Mouse (Mus musculus) urinary bladder, postnatal 14 days (tissue): ENCODE measurements around the gene Trp53bp2.

Experiments
- DNase-seq: peaks from one replicate; pipeline ENCODE4 v3.0.0; 2021; ENCODE audit warnings: low spot score

Trp53bp2 gene

GRCm38 (mm10) chr1:182408243-182408642 is 729 bp upstream of the Trp53bp2 start:
- DNase-seq, result no peak

- DNase-seq, result peak; percentile 41
Observed at GRCm38 (mm10) chr1:182409401-182410173, 615 bp downstream of the Trp53bp2 start.

- DNase-seq, result no peak
Observed at GRCm38 (mm10) chr1:182412586-182413270, 3.8 kb downstream of the Trp53bp2 start.

GRCm38 (mm10) chr1:182419481-182419880 is 10.5 kb downstream of the Trp53bp2 start:
- DNase-seq, result no peak

- DNase-seq, result no peak
Observed at GRCm38 (mm10) chr1:182424274-182424673, 15.3 kb downstream of the Trp53bp2 start.

- DNase-seq, result no peak
Observed at GRCm38 (mm10) chr1:182425176-182425575, 16.2 kb downstream of the Trp53bp2 start.

GRCm38 (mm10) chr1:182426444-182426843 is 17.5 kb downstream of the Trp53bp2 start:
- DNase-seq, result no peak

GRCm38 (mm10) chr1:182427426-182427825 is 18.5 kb downstream of the Trp53bp2 start:
- DNase-seq, result peak; percentile 39

GRCm38 (mm10) chr1:182429826-182430225 is 20.9 kb downstream of the Trp53bp2 start:
- DNase-seq, result no peak

GRCm38 (mm10) chr1:182430676-182431075 is 21.7 kb downstream of the Trp53bp2 start:
- DNase-seq, result no peak

GRCm38 (mm10) chr1:182432059-182432458 is 23.1 kb downstream of the Trp53bp2 start:
- no peak for DNase-seq

- no peak for DNase-seq
Observed at GRCm38 (mm10) chr1:182436746-182437145, 27.8 kb downstream of the Trp53bp2 start.

GRCm38 (mm10) chr1:182439546-182440222 is 30.7 kb downstream of the Trp53bp2 start:
- DNase-seq, result peak; percentile 75

- DNase-seq, result no peak
Observed at GRCm38 (mm10) chr1:182441791-182442473, 33.0 kb downstream of the Trp53bp2 start.

- DNase-seq, result no peak
Observed at GRCm38 (mm10) chr1:182444116-182444515, 35.1 kb downstream of the Trp53bp2 start.

GRCm38 (mm10) chr1:182448276-182449035 is 39.5 kb downstream of the Trp53bp2 start:
- DNase-seq, result no peak

GRCm38 (mm10) chr1:182452473-182452872 is 43.5 kb downstream of the Trp53bp2 start:
- no peak for DNase-seq

GRCm38 (mm10) chr1:182455080-182455479 is 46.1 kb downstream of the Trp53bp2 start:
- DNase-seq, result no peak

- DNase-seq, result no peak
Observed at GRCm38 (mm10) chr1:182458556-182458955, 49.6 kb downstream of the Trp53bp2 start.

GRCm38 (mm10) chr1:182459436-182459835 is 50.5 kb downstream of the Trp53bp2 start:
- no peak for DNase-seq
